Mouse (Mus musculus) liver, embryonic 14.5 days (tissue): ENCODE data around the gene Rpusd4. TPM values are rescaled to one million over a fixed set of nuclear protein-coding genes. Genes with fewer than 3 reads are reported as not detected.

ENCODE experiments used
- ATAC-seq: fragments of 200-750 bp; cut with Nextera tagmentation; 2 replicates; pipeline ENCODE4 v1.8.0; 2017; ENCODE audit warnings: moderate number of reproducible peaks, mild to moderate bottlenecking, moderate library complexity; ENCODE audit not compliant: insufficient read depth
- DNase-seq, 3 experiments: peaks; one replicate each; pipeline ENCODE4 v3.0.0-alpha.2; 2012 to 2013; ENCODE audit warnings: low read depth in 3 of 3, low spot score in 3 of 3
- H3K27ac ChIP-seq: fragments of 300-500 bp; sonication (generic); 2 replicates; pipeline ENCODE4 v1.5.1; 2014; ENCODE audit warnings: moderate library complexity, mild to moderate bottlenecking, control low read depth, inconsistent platforms
- H3K27me3 ChIP-seq: fragments of 300-500 bp; sonication (generic); 2 replicates; pipeline ENCODE4 v1.6.1; 2014; ENCODE audit warnings: mild to moderate bottlenecking, low read length, moderate library complexity; ENCODE audit not compliant: control insufficient read depth, insufficient read depth
- H3K36me3 ChIP-seq: fragments of 300-500 bp; sonication (generic); replicated peaks from 2 replicates; pipeline ENCODE4 v1.6.1; 2014; ENCODE audit warnings: low read depth; ENCODE audit not compliant: control insufficient read depth, insufficient read depth
- H3K4me1 ChIP-seq, 2 experiments: fragments of 200-500 bp in 1 of 2; fragments of 300-500 bp in 1 of 2; sonication (generic) in 1 of 2; replicated peaks; 2 replicates each; pipeline ENCODE4 v1.6.1; 2012 to 2014; ENCODE audit warnings: antibody characterized with exemption in 1 of 2, inconsistent platforms in 1 of 2, low read length in 1 of 2; ENCODE audit not compliant: control insufficient read depth in 2 of 2, insufficient read depth in 2 of 2
- H3K4me2 ChIP-seq: fragments of 300-500 bp; sonication (generic); 2 replicates; pipeline ENCODE4 v1.6.1; 2014; ENCODE audit warnings: low read depth, mild to moderate bottlenecking, control low read depth, moderate library complexity
- H3K4me3 ChIP-seq, 2 experiments: fragments of 200-500 bp in 1 of 2; fragments of 300-500 bp in 1 of 2; sonication (generic) in 1 of 2; 2 replicates each; pipeline ENCODE4 v1.5.1; 2012 to 2014; ENCODE audit warnings: low read depth in 2 of 2, low read length in 2 of 2, mild to moderate bottlenecking in 2 of 2, control low read depth in 1 of 2, inconsistent platforms in 1 of 2, moderate library complexity in 1 of 2; ENCODE audit not compliant: insufficient read depth in 1 of 2
- H3K9ac ChIP-seq: fragments of 300-500 bp; sonication (generic); replicated peaks from 2 replicates; pipeline ENCODE4 v1.6.1; 2014; ENCODE audit warnings: mild to moderate bottlenecking, control low read depth, moderate library complexity
- H3K9me3 ChIP-seq: fragments of 300-500 bp; sonication (generic); 2 replicates; pipeline ENCODE4 v1.6.1; 2016; ENCODE audit warnings: low read length, mixed read lengths; ENCODE audit not compliant: control insufficient read depth
- CTCF ChIP-seq: IDR thresholded peaks from 2 replicates; pipeline ENCODE4 v1.5.1; 2016; ENCODE audit warnings: antibody characterized with exemption, low read depth, control low read depth
- EP300 ChIP-seq: IDR thresholded peaks from 2 replicates; pipeline ENCODE4 v1.6.1; 2016; ENCODE audit warnings: antibody characterized with exemption, low read depth
- WGBS: fragments of 180-500 bp; shearing (Covaris S2); extraction: QIAGEN DNeasy Blood & Tissue Kit; methylation state at CpG from one replicate; pipeline ENCODE4 v1.1.7; 2014; ENCODE audit not compliant: insufficient replicate concordance; 5-methylcytosine and 5-hydroxymethylcytosine counted together
- polyA plus RNA-seq, 2 experiments: library from polyadenylated mRNA; depleted of rRNA in 1 of 2; stranded (reverse) in 1 of 2; unstranded in 1 of 2; fragments of >200 nt; fragmentation: Nextera tagmentation in 1 of 2; extraction: Ambion mirVana in 1 of 2; gene quantifications; 2 replicates each; pipeline versions ENCODE4 v1.2.1 to v1.2.3; 2012 to 2014

The Rpusd4 gene
- polyA plus RNA-seq, 2 experiments, result 8.9 to 11.4 TPM

DNA sequence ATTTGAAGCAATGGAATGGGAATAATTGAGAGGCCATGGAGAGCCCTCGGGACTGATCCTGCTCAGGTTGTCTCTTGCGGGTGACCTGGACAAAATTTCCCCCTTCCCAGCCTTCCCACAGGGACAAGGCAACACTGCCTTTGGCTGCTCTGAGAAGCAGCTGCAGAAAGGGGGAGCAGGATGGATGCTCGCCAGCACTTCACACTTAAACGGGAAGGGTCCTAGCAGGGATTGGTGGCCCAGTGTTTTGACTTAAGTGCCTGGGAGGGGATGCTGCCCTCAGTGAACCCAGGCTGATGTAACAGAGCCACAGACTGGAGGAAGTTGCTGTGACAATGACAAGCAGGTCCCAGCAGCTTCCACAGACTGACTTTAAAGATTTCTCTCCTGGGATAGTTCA, 45.9 kb downstream of the Rpusd4 start:
- Histone ChIP-seq H3K4me2 (no peak overlapping the region), H3K4me3 (no peak overlapping the region), H3K36me3 (no peaks in the 10 kb centered on the region), H3K27ac (no peak overlapping the region), H3K27me3 (no peaks in the 10 kb centered on the region), H3K4me1 (no peaks in the 10 kb centered on the region), H3K9me3 (no peaks in the 10 kb centered on the region), H3K9ac (no peak overlapping the region)
- no peak for TF ChIP-seq EP300
- TF ChIP-seq CTCF, result no peak
- ATAC-seq (no peak), DNase-seq (no peak)
- 24% methylated on average over 4 of the region's 4 CpGs for WGBS

- DNase-seq (no peak), ATAC-seq (no peak)
- Histone ChIP-seq H3K4me1 (peaks cover 0 to 3% of the 10 kb centered on the region in 2 experiments; a peak in 1 of 4 replicates), H3K4me3 (no peak overlapping the region), H3K27me3 (no peaks in the 10 kb centered on the region), H3K27ac (no peak overlapping the region), H3K4me2 (no peak overlapping the region), H3K36me3 (no peaks in the 10 kb centered on the region), H3K9ac (no peak overlapping the region), H3K9me3 (no peaks in the 10 kb centered on the region)
- 61% methylated on average over 1 of the region's 1 CpGs for WGBS
- no peak for TF ChIP-seq EP300
- TF ChIP-seq CTCF, result no peak
Measured at GRCm38 (mm10) chr9:35314254-35314653, 46.6 kb downstream of the Rpusd4 start.

GRCm38 (mm10) chr9:35316771-35317211, 49.1 kb downstream of the Rpusd4 start:
- ATAC-seq (no peak), DNase-seq (no peak)
- H3K27ac ChIP-seq, result no peak overlapping the region
- no peak overlapping the region for H3K9ac ChIP-seq
- no peak for TF ChIP-seq EP300
- TF ChIP-seq CTCF, result no peak
- no peak overlapping the region for H3K4me3 ChIP-seq
- no peaks in the 10 kb centered on the region for H3K27me3 ChIP-seq
- no peaks in the 10 kb centered on the region for H3K36me3 ChIP-seq
- 48% methylated on average over 3 of the region's 3 CpGs for WGBS
- peaks cover 0 to 3% of the 10 kb centered on the region in 2 experiments; a peak in 1 of 4 replicates for H3K4me1 ChIP-seq
- H3K9me3 ChIP-seq, result no peaks in the 10 kb centered on the region
- no peak overlapping the region for H3K4me2 ChIP-seq

DNA sequence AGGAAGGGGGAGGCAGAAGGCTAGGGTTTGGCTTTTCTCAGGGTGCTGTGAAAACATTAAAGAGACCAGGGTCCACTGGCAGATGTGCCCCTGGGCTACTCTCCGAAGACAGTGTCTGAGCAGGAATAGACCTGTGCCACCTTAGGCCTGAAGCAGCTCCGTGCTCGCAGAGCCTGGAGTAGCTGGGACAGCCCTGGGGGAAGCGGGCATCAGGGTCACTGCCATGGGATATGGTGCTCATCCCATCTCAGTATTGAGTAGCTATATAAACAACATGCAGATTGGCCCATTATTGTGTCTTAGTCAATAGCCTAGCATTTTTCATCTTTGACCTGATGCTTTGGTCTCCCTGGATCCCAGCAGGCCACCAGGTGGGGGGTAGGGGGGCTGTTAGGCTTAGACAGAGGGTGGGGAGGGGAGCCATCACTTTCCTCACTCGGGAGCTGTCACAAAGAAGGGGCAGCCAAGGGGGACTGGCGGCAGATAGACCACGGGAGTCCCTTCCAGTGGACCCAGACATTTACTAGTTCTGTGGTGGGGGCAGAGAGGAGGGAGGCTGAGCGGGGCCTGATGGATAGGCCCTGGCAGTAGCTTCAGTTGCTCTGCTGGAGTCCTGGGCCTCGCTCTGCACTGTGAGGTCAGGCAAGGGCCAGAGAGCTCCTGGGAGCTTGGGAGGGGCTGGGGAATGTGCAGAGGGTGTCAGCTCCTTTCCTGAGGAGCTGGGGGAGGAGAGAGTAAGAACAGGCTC, 49.7 kb downstream of the Rpusd4 start:
- H3K9me3 ChIP-seq, result no peaks in the 10 kb centered on the region
- no peaks in the 10 kb centered on the region for H3K36me3 ChIP-seq
- WGBS, result 55% methylated on average over 9 of the region's 9 CpGs
- no peak for ATAC-seq
- no peak for DNase-seq
- no peak for TF ChIP-seq CTCF
- TF ChIP-seq EP300, result no peak
- no peak overlapping the region for H3K4me2 ChIP-seq
- H3K4me1 ChIP-seq, result peaks cover 0 to 3% of the 10 kb centered on the region in 2 experiments; a peak in 1 of 4 replicates
- H3K27me3 ChIP-seq, result no peaks in the 10 kb centered on the region
- H3K27ac ChIP-seq, result no peak overlapping the region
- H3K4me3 ChIP-seq, result no peak overlapping the region
- no peak overlapping the region for H3K9ac ChIP-seq

GRCm38 (mm10) chr9:35318537-35319172, 51.0 kb downstream of the Rpusd4 start:
- Histone ChIP-seq H3K4me3 (no peak overlapping the region), H3K4me2 (no peak overlapping the region), H3K27me3 (no peaks in the 10 kb centered on the region), H3K27ac (no peak overlapping the region), H3K4me1 (peaks cover 0 to 3% of the 10 kb centered on the region in 2 experiments; a peak in 1 of 4 replicates), H3K9ac (no peak overlapping the region), H3K9me3 (no peaks in the 10 kb centered on the region), H3K36me3 (no peaks in the 10 kb centered on the region)
- TF ChIP-seq EP300, result no peak
- no peak for TF ChIP-seq CTCF
- 33% methylated on average over 9 of the region's 9 CpGs for WGBS
- DNase-seq (peak in 1 of 3 experiments; percentile 7), ATAC-seq (no peak)
